Mouse (Mus musculus) stomach, embryonic 14.5 days (tissue): ENCODE data around the gene Adprhl1. TPM values are rescaled to one million over a fixed set of nuclear protein-coding genes. Genes with fewer than 3 reads are reported as not detected.

Experiments
- ATAC-seq: fragments of 200-750 bp; cut with Nextera tagmentation; 2 replicates; pipeline ENCODE4 v1.8.0; 2017; ENCODE audit warnings: low read depth, moderate TSS enrichment; ENCODE audit not compliant: insufficient number of reproducible peaks, insufficient read depth, low FRiP score
- H3K27ac ChIP-seq: fragments of 300-500 bp; sonication (generic); 2 replicates; pipeline ENCODE4 v1.5.1; 2014; ENCODE audit warnings: mild to moderate bottlenecking, low read length, moderate library complexity, mixed read lengths
- H3K27me3 ChIP-seq: fragments of 300-500 bp; sonication (generic); 2 replicates; pipeline ENCODE4 v1.6.1; 2014; ENCODE audit warnings: low read length, control low read depth, mixed read lengths; ENCODE audit not compliant: control insufficient read depth, insufficient read depth
- H3K36me3 ChIP-seq: fragments of 300-500 bp; sonication (generic); 2 replicates; pipeline ENCODE4 v1.6.1; 2014; ENCODE audit warnings: mild to moderate bottlenecking, control low read depth, low read length, moderate library complexity, mixed read lengths; ENCODE audit not compliant: control insufficient read depth, insufficient read depth
- H3K4me1 ChIP-seq: fragments of 300-500 bp; sonication (generic); 2 replicates; pipeline ENCODE4 v1.6.1; 2014; ENCODE audit warnings: low read length, control low read depth, mixed read lengths; ENCODE audit not compliant: control insufficient read depth, insufficient read depth
- H3K4me2 ChIP-seq: fragments of 300-500 bp; sonication (generic); replicated peaks from 2 replicates; pipeline ENCODE4 v1.6.1; 2014; ENCODE audit warnings: low read depth, low read length, control low read depth
- H3K4me3 ChIP-seq: fragments of 300-500 bp; sonication (generic); 2 replicates; pipeline ENCODE4 v1.5.1; 2014; ENCODE audit warnings: low read depth, low read length, control low read depth
- H3K9ac ChIP-seq: fragments of 300-500 bp; sonication (generic); replicated peaks from 2 replicates; pipeline ENCODE4 v1.6.1; 2014; ENCODE audit warnings: low read depth, mild to moderate bottlenecking, control low read depth, low read length, moderate library complexity, mixed read lengths
- H3K9me3 ChIP-seq: fragments of 300-500 bp; sonication (generic); 2 replicates; pipeline ENCODE4 v1.6.1; 2016; ENCODE audit warnings: low read depth, low read length, control low read depth; ENCODE audit not compliant: control insufficient read depth
- WGBS: fragments of 180-500 bp; shearing (Covaris S2); extraction: QIAGEN DNeasy Blood & Tissue Kit; methylation state at CpG from one replicate; pipeline ENCODE4 v1.1.7; 2014; 5-methylcytosine and 5-hydroxymethylcytosine counted together
- microRNA counts: library from miRNA; unstranded; fragments of <30 nt; microRNA quantifications from one replicate; lab custom pipeline; 2016
- microRNA-seq: library from miRNA; unstranded; fragments of <30 nt; microRNA quantifications from one replicate; pipeline ENCODE4, GENCODE M21; 2016
- polyA plus RNA-seq: library from polyadenylated mRNA; unstranded; fragments of >200 nt; fragmentation: Nextera tagmentation; extraction: Ambion mirVana; gene quantifications from 2 replicates; pipeline ENCODE4 v1.2.1, GENCODE M21; 2014

Adprhl1 gene
- polyA plus RNA-seq, 1 experiment from 2014 or later = not detected

DNA sequence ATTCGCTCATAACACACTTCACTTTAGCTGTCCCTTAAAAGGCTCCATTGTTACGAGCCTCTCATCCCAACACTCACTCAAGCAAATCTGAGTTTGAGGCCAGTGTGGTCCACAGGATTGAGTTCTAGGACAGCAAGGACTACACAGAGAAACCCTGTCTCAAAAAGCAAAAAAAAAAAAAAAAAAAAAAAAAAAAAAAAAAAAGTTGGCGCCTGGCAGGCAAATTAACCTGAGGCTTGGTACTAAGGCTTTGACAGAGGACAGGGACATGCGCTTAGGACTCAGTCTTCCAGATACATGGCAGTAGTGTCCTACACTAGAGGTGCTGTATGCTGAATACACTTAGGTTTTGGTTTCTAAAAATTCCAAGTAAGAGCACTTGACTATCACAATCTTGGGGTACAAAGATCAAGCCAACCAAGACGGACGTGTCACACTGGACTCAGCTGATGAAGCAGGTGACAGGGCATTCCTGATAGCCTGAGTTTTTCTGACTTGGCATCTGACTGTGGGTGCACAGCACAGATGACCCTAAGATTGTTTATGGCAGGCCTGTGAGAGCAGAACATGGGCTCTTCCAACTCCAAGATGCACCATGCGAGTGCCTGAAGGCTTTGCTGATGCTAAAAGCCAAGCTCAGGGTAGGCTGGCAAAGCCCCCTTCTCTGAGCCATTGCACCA lies 76.6 kb downstream of the Adprhl1 start:
- Histone ChIP-seq H3K9me3 (no peaks in the 10 kb centered on the region), H3K4me2 (no peak overlapping the region), H3K4me1 (no peaks in the 10 kb centered on the region), H3K4me3 (no peak overlapping the region), H3K9ac (no peak overlapping the region), H3K27ac (no peak overlapping the region), H3K27me3 (no peaks in the 10 kb centered on the region), H3K36me3 (peaks cover 42% of the 10 kb centered on the region)
- WGBS = 88% methylated on average over 7 of the region's 7 CpGs
- ATAC-seq = no peak

DNA sequence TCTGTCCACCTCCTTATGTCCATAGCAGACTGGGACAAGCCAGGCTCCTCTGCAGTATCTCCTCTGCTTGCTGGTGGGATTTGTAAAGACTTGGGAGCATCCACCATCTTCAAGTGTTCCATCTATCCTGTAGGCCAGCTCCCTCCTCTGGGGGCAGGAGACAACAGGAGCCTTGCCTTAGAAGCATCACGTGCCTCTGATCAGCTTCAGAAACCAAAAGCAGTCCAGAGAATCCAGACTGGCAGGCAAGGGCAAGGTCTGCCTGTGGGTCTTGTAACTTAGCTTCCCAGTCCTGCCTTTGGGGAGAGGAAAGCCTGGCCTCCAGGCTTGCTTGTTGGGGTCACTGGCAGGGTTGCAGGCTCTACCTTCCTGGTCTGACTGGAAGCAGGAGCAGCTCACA lies 78.3 kb downstream of the Adprhl1 start:
- Histone ChIP-seq H3K9me3 (no peaks in the 10 kb centered on the region), H3K4me3 (no peak overlapping the region), H3K27ac (no peak overlapping the region), H3K9ac (no peak overlapping the region), H3K36me3 (peaks cover 44% of the 10 kb centered on the region), H3K4me2 (no peak overlapping the region), H3K27me3 (no peaks in the 10 kb centered on the region), H3K4me1 (no peaks in the 10 kb centered on the region)
- no peak for ATAC-seq
- 94% methylated on average over 1 of the region's 1 CpGs for WGBS

DNA sequence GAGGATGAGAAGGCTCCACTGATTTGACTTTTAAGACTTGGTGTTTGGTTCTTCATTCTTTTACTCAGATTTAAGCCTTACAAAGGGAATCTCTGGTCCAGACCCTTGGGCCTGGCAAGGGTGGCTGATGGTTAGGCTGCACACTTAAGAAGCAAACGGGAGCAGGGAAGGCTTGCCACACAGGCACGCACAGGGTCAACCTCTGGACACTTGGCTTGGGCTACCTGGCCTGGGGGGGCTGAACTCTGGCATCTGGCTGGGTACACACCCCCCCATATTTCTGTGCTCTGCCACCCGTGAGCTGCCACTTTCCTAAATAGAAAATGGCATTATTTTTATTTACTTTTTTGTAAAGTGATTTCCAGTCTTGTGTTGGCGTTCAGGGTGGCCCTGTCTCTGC lies 79.2 kb downstream of the Adprhl1 start:
- H3K36me3 ChIP-seq = peaks cover 44% of the 10 kb centered on the region
- H3K27ac ChIP-seq = no peak overlapping the region
- no peak for ATAC-seq
- no peaks in the 10 kb centered on the region for H3K27me3 ChIP-seq
- H3K9ac ChIP-seq = no peak overlapping the region
- no peaks in the 10 kb centered on the region for H3K4me1 ChIP-seq
- H3K9me3 ChIP-seq = no peaks in the 10 kb centered on the region
- no peak overlapping the region for H3K4me2 ChIP-seq
- H3K4me3 ChIP-seq = no peak overlapping the region
- WGBS = 87% methylated on average over 4 of the region's 4 CpGs

DNA sequence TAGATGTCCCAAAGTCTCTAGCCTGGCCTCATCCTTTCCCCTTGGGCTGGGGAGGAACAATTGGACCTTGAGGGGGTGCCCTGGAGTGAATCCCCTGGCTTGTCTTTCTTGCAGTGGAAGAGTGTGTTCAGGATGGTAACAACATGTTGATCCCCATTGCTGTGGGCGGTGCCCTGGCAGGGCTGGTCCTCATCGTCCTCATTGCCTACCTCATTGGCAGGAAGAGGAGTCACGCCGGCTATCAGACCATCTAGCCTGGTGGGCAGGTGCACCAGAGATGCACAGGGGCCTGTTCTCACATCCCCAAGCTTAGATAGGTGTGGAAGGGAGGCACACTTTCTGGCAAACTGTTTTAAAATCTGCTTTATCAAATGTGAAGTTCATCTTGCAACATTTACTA lies 79.7 kb downstream of the Adprhl1 start:
- Histone ChIP-seq H3K9me3 (no peaks in the 10 kb centered on the region), H3K27ac (no peak overlapping the region), H3K4me2 (no peak overlapping the region), H3K36me3 (peaks cover 44% of the 10 kb centered on the region), H3K27me3 (no peaks in the 10 kb centered on the region), H3K9ac (no peak overlapping the region), H3K4me3 (no peak overlapping the region), H3K4me1 (no peaks in the 10 kb centered on the region)
- 86% methylated on average over 4 of the region's 4 CpGs for WGBS
- no peak for ATAC-seq

MicroRNAs encoded within 50 kb of the gene (microRNA counts, 519-probe panel; counts per million panel counts)
- not detected for microRNA mmu-miR-1968 (lab: Ali Mortazavi, UCI)

Small RNAs within 50 kb of the gene (microRNA-seq; reads per million reads assigned to microRNA genes)
- 13.3 reads per million, percentile 23 among the genes with 10 or more reads in this experiment for gene Mir1968

Other genes with a start within 250 kb of the Adprhl1 start
- gene F7, start 228.1 kb downstream of the Adprhl1 start, polyA plus RNA-seq = not detected in 2 replicates
- gene F10, start 216.9 kb downstream of the Adprhl1 start, polyA plus RNA-seq = 0.88 and 1.4 TPM in 2 replicates
- 0.31 and 0.45 TPM in 2 replicates for gene Proz, start 193.2 kb downstream of the Adprhl1 start, polyA plus RNA-seq
- gene Pcid2, start 148.7 kb downstream of the Adprhl1 start, polyA plus RNA-seq = 36.1 and 37.8 TPM in 2 replicates
- 93.9 and 101 TPM in 2 replicates for gene Cul4a, start 148.5 kb downstream of the Adprhl1 start, polyA plus RNA-seq
- gene Lamp1, start 95.0 kb downstream of the Adprhl1 start, polyA plus RNA-seq = 272 and 298 TPM in 2 replicates
- gene Grtp1, start 53.5 kb downstream of the Adprhl1 start, polyA plus RNA-seq = 25.0 and 27.6 TPM in 2 replicates
- 20.6 and 23.6 TPM in 2 replicates for gene Dcun1d2, start 34.0 kb upstream of the Adprhl1 start, polyA plus RNA-seq
- 45.5 and 46.3 TPM in 2 replicates for gene Tmco3, start 34.0 kb upstream of the Adprhl1 start, polyA plus RNA-seq
- 153 and 185 TPM in 2 replicates for gene Tfdp1, start 84.6 kb upstream of the Adprhl1 start, polyA plus RNA-seq
- gene Atp4b, start 142.7 kb upstream of the Adprhl1 start, polyA plus RNA-seq = 16.0 and 16.7 TPM in 2 replicates
- not detected in 2 replicates for gene Grk1, start 150.9 kb upstream of the Adprhl1 start, polyA plus RNA-seq
- 2.3 and 2.6 TPM in 2 replicates for gene Tmem255b, start 181.0 kb upstream of the Adprhl1 start, polyA plus RNA-seq
- gene Gas6, start 240.3 kb upstream of the Adprhl1 start, polyA plus RNA-seq = 67.7 and 68.7 TPM in 2 replicates